Mouse (Mus musculus): ENCODE data around the gene Ogn.

Ogn gene

GRCm38 (mm10) chr13:49646019-49646418, 38.2 kb downstream of the Ogn start:
- no peak for DNase-seq

GRCm38 (mm10) chr13:49651136-49651535, 43.3 kb downstream of the Ogn start:
- DNase-seq, result no peak

GRCm38 (mm10) chr13:49651781-49652351, 44.0 kb downstream of the Ogn start:
- no peak for DNase-seq

GRCm38 (mm10) chr13:49652481-49653179, 44.8 kb downstream of the Ogn start, which contains the start of the genes Cenpp and Nol8:
Gene Cenpp (minus strand): TSS chr13:49652785.
Gene Nol8 (plus strand): TSS chr13:49653078.
- peak; percentile 99 for DNase-seq

GRCm38 (mm10) chr13:49653180-49653541, 45.3 kb downstream of the Ogn start:
- DNase-seq, result no peak

All from lung, postnatal 36 days (tissue).